Mouse (Mus musculus): ENCODE results near the gene Itgb1bp1.

The Itgb1bp1 gene

DNA sequence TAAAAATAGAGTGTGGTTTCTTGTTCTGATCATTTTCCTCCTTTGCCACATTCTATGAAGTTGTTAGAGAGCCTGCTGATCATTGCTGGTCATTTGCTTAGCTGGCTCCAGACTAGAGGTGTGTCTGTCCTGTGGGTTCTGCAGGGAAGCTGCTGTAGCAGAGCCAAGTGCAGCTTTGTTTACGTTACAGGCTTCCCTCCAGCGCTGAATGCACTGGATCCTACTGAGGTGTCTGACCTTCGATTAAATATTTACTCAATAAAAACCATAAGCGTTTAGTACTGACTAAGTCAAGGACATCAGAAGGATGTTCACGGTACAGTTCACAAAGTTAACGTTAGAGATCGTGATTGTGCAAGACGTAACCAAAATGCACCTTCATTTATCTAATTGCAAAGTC lies 15.8 kb upstream of the Itgb1bp1 start:
- DNase-seq (ENCODE audit: low read depth in 2 of 2, low spot score in 2 of 2) = no peak

DNA sequence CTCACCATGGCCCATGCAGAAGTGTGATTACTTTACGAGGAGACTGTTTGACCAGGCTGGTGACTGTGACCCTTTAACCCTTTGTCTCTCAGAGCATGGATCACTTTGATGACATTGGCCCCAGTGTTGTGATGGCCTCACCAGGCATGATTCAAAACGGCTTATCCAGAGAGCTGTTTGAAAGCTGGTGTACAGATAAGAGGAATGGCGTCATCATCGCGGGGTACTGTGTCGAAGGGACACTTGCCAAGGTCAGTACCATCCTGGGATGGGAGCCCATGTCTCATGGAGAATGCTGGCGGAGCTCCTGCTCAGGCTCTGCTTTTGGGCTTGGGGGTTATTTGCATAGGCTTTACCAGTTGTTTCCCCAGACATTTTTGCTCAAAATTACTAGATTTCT lies 15.2 kb upstream of the Itgb1bp1 start:
- no peak for DNase-seq (ENCODE audit: low read depth in 2 of 2, low spot score in 2 of 2)

DNA sequence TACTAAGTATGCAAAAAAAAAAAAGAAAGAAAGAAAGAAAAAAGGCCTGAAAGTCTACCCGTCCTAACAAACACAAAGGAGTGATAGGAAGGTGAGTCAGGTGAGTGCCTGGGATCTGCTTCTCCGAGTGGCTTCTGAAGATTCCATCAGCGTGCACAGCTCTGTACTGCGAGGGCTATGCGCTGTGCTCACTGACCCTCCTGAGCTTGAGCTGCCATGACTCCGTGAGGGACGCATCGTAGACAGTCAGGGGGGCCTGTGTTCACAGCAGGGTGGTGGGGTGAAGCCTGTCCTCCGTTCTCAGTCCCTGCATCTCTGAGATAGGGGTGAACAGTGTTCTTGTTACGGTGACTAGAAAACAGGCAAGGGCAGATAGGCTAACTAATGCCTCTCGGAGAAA lies 12.8 kb upstream of the Itgb1bp1 start:
- DNase-seq (ENCODE audit: low read depth in 2 of 2, low spot score in 2 of 2) = no peak

DNA sequence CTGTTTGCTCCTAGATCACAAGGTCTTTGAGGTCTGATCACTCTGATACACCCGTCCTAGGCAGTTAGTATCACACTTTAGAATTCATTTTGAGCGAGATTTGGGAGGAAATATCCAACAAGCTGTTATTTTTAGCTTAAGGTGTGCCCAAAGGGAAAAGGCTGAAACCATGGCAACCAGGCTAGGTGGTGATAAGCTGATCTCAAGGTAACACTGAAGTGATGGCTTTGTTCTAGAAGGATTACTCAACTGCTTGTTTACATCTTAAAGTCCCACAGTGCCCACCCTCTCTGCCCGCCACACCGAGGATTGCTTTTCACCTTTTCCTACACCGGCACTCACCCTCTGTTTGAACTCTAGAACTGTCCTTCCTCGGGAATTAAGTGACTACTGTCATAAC lies 3.6 kb upstream of the Itgb1bp1 start:
- no peak for DNase-seq (ENCODE audit: low read depth in 2 of 2, low spot score in 2 of 2)

DNA sequence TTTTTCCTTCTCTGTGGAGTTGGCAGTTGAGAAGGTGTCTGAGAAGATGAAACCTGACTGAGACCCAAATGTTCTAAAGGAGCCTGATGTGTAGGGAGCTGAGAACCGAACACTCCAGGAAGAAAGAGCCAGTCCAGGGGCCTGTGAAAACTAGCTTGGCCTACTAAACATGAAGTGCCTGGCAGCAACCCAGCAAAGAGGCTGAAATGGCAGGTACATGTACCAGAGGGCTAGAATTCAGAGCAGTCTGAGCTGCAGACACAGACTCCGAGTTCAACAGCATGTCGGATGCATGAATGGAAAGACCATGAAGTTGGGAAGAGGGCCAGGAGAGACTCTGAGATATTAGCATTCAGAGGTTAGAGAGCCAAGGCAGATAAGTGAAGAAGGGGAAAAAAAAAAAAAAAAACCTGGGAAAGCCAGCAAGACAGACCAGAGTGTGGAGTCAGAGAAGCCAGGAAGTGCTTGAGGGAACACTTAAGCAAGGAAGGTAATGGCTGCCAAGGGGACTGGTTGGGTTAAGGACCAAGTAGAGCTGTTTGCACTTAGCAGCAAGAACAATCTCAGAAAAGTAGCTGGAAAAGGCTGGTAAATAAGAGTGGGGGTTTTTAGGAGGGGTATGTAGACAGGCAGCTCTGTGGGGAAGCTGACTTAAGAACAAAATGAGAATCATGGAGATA lies 2.8 kb upstream of the Itgb1bp1 start:
- no peak for DNase-seq (ENCODE audit: low read depth in 2 of 2, low spot score in 2 of 2)

DNA sequence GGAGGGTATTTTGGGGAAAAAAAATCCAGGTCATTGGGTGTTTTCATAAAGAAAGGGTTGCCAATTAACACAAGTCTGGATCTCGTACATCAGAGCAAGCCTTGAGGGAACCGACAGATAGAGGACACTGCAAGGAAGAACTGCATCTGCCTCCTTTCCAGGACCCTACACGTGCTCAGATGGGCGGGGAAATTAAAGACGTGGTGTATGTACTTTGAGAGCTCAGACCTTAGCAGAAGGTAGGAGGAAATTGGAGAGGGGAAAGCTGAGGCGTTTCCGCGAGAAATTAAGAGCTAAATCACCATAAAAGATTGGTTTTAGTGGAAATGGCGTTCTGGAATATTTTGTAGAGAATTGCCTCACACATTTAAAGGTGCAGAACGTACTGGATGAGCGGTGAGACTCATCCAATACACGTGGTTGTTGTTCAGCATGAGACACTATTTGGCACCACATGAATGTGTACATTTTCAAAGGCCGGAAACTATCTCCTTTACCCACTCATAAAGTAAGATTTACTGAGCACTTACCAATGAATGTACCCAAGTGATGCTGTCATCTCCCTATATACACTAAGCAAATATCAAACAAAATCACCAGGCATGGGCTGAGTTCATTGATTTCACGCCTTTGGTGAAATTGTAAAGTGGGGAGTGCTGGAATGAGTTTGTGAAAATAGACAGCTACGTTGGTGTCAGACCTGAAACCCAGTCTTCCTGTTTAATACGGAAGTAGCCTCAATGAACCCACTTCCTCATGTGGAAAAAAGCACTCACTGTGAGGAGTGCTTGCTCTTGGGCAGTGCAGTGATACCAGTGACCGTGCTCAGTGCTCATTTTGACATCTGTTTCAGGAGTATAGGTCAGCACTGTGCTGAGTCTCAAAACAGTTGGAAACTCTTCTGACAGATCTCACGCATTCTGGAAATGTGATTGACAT lies 897 bp upstream of the Itgb1bp1 start:
- DNase-seq (ENCODE audit: low read depth in 2 of 2, low spot score in 2 of 2) = peak; percentile 16 to 37

DNA sequence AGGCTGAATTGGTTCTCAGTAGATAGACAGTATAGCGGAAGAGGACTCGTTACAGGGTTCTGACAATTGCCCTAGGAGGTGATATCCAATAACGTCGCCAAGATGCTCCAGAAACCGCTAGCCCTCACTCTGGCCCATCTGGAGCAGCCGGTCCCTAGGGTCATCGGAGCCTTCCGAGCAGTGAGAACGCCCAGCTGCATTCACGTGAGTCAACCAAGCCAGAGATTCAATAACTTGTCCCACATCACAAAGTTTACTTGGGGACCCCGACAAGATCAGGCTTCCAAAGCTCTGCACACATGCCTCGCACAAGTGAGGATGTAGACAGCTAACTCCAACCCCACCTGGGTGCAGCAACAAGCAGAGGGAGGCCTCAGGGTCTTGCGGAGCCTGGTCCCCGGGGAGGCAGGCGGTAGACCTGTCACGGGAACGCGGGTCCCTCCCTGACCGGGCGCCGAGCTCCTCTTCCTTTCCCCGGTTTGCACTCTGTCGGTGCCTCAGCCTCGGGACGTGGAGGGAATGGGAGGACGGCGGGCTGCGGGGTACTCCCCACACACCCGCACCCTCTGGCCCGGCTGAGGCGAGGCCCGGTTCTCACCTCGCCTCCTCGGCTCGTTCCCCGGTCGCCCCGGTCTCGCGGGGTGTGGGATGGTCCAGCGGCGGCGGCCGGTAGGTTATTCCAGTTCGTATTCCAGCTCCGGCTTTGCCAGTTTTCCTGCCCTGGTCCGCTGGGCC lies 409 bp downstream of the Itgb1bp1 start:
- DNase-seq (ENCODE audit: low read depth in 2 of 2, low spot score in 2 of 2) = no peak

DNA sequence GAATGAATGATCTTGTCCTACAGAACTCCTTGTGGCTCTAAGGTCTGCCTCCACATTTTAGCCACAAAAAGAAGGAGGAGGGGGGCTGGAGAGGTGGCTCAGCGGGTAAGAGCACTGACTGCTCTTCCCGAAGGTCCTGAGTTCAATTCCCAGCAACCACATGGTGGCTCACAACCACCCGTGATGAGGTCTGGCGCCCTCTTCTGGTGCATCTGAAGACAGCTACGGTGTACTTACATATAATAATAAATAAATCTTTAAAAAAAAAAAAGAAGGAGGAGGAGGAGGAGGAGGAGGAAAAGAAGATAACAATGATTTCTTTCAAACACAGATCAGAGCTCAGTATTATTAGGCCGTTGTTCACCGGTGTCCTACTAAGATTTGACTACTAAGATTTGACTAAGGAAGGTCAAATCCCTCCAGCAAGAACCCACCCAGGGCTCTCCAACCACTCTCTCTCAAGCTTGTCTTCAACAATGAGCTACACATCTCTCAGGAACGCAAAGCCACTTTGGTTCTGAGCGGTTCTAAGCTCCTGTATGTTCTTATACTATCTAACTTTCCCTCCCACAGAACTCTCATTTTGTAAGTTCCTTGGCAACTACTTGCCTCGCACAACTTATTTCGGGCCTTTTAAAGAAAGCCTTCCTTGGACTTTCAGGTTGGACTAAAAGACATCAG lies 1.2 kb downstream of the Itgb1bp1 start, which contains the start of gene Cpsf3:
Gene Cpsf3, plus strand, starts transcription at position 631 of the 681 bp plus-strand sequence.
- no peak for DNase-seq (ENCODE audit: low read depth in 2 of 2, low spot score in 2 of 2)

DNA sequence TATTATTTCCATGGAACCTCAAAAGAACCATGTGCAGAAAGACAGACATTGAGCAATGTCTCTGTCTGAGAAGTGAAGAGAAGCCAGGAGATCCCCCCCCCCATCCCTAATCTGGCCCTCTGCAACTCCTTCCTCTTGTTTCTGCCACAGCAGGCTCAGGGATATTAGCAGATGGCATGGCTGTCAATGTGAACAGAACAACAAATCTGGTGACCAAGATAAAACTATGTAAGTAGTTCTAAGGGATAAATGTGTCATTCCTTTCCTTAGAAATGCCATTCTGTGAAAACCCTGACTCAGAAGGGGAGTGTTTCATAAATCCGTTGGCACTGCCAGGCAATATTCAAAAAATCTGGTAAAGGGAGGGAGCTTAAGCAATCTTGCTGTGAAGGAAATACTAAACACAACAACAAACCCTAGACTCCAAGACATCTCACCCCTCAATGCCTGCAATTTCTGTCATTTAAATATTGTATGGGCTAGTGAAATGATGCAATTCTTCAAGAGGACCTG lies 8.7 kb downstream of the Itgb1bp1 start:
- no peak for DNase-seq (ENCODE audit: low read depth in 2 of 2, low spot score in 2 of 2)

DNA sequence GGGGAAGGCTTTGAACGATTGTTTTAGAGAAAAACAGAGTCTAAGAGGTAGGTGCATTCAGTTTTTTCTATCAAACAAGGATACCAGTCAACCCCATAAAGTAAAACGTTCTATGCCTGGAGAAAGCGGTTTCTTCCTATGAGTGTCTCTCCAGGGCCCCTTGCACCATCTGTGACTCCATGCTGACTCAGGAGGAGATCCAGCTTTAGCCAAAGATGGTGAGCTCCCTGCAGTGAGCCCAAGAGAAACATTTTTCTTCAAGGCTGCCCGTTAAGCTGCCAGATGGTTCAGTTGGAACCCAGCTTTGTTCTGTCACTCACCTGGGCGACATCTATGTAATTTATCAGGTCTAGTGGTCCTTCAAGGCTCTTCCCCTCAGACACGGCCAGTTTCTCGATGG lies 11.6 kb downstream of the Itgb1bp1 start:
- DNase-seq (ENCODE audit: low read depth in 2 of 2, low spot score in 2 of 2) = no peak

DNA sequence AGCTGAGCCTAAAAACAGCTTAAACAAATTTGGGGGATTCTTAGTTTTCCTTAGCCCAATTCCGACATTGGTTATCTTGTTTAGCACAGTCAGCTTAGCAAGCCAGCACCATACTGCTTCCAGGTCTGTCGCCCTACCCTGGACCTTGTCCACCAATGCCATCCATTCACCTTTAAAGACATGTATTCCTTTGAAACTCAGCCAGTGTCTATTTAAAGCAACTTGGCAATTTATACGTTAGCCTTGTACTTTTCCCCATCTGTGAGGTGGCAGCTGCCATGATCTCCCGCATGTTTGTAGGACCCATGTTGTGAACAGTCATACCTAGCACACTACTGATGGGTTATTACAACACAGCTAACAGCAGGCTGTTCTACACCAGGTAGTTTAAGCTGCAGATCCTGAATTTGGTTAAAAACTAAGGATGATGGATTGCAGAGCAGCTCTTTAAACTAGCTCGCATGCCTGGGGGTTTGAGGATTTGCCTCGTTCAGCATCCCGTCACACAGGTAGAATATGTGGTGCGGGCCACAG lies 17.9 kb downstream of the Itgb1bp1 start:
- DNase-seq (ENCODE audit: low read depth in 2 of 2, low spot score in 2 of 2) = no peak

DNA sequence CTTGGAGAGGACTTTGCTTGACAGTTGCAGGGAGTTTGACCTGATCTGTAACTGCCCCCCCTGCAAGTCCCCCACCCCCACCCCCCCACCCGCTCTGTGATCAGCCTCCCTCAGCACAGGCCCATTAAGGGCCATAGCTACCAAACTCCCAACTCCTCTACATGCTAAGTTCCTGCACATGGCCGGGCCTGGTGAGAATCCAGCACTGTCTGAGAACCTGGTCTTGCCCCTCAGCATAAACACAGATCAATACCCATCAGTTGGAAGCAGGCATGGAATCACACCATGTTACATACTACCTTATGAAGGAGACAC lies 19.3 kb downstream of the Itgb1bp1 start:
- no peak for DNase-seq (ENCODE audit: low read depth in 2 of 2, low spot score in 2 of 2)

DNA sequence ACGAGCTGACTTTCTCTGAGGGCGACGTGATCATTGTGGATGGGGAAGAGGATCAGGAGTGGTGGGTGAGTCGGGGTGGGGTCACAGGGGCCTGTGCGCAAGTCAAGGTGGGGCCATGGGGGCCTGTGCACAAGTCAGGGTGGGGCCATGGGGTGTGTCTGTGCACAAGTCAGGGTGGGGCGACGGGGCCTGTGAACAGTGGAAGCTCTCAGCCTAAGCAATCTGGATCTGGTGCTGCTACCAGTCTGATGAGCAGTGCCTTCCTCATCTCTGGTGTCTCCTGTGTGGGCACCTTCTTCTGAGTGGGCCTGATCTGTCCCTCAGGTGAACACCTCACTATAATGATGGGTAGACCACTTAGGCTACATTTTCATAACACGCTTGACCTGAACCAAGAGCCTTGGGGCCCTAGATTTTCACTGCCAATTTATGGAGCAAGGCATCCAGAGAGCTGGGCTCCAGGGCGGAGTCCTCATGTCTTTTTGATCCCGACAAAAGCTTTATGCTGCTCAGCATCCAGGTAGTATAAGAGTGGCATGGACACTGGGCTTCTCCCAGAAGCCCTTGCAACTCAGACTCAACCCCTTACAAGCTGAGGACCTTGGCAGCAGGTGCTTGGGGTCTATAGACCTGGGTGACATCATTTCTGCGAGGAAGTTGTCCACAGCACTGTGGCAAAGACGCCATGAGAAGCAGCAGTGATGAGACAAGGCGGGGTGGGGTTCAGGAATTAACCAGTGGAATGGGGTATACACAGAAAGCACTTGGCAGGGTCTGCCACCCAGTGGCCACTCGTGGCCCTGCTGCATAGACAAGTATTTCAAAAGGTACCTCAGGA lies 19.9 kb downstream of the Itgb1bp1 start:
- peak in 1 of 2 experiments; percentile 7 for DNase-seq (ENCODE audit: low read depth in 2 of 2, low spot score in 2 of 2)

DNA sequence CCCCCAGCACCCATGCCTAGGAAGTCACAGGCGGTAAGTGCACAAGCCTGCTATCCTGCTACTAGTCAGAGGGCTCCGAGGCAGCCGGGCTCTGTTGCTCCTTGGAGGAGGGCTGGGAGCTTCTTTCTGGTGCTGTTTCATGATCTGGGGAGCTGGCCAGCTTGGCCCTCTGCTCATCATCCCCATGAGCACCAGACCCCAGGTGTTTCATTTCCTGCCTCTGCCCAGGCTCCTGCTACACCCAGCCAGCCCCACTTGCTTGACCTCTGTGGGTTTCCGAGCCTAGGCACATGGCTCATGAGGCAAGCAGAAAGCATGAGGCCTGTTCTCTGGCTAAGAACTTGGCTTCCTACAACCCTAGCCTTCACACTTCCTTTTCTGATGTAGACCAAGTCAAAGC lies 20.6 kb downstream of the Itgb1bp1 start:
- DNase-seq (ENCODE audit: low read depth in 2 of 2, low spot score in 2 of 2) = no peak

DNA sequence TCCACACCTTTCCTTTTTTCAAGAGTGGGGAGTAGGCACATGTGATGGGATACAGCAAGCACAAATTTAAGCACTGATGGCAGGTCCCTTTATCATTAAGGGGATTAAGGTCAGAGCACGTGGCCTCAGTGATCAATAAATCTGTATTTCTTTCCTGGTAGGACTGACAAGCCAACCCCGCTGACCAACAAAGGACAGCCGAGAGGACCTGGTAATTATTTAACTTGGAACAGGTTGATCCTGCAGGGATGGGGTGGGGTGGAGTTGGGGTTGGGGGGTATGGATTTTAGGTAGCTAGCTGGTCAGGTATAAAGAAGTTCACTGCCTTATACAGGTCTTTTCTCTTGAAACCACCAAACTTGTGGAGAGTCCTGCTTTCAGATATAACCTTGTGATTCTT lies 21.1 kb downstream of the Itgb1bp1 start:
- no peak for DNase-seq (ENCODE audit: low read depth in 2 of 2, low spot score in 2 of 2)

DNA sequence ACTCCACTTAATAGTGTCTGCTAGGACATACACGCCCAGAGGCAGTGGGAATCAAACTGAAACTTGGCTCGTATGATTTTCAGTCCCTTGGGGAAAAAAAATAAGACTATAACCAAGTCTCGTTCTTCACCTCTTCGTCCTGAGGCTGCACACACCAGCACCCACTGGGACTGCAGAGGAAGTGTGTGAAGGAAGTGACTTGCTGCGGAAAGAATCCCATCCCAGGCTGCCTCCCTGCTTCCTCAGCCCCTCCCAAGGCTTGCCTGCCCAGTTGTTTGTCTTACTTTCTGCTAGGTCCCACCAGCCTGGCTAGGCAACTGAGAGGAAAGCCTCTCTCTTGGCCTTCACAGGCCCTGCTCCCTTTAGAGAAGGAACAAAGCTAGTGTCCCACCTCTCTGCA lies 21.8 kb downstream of the Itgb1bp1 start:
- no peak for DNase-seq (ENCODE audit: low read depth in 2 of 2, low spot score in 2 of 2)

DNA sequence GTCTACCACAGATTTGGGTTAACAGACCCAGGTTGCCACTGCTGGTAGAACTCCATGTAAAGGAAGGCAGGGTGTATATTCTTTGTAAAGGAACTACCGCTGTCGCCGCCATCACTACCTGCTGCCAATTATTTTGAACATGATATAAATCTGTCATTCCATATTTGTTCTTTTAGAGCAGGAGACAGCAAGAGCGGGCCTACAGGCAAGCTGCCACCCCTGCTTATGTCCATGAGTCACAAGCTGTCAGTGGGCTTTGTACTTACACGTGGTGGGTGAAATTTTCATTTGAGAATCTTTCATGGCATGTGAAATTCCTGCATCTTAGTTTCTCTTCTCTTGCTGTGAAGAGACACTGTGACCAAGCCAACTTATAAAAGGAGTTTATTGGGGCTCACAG lies 22.8 kb downstream of the Itgb1bp1 start:
- no peak for DNase-seq (ENCODE audit: low read depth in 2 of 2, low spot score in 2 of 2)

DNA sequence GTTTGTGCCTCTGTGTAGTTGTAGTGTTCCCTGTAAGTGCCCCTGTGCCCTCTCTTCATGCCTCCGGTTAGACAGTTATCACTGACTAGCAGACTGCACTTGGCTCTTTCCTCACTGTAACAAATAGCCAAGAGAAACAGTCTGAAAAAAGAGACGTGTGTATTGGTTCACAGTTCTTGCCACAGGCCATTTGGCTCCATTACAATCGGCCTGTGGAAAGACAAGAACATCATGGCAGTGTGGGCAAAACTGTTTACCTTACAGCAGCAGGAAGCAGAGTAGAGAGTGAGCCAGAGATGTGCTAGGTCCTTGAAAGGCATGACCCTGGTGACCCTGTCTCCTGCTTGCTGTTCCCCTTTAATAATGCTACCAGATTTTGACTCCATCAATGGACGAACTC lies 24.6 kb downstream of the Itgb1bp1 start:
- DNase-seq (ENCODE audit: low read depth in 2 of 2, low spot score in 2 of 2) = no peak

DNA sequence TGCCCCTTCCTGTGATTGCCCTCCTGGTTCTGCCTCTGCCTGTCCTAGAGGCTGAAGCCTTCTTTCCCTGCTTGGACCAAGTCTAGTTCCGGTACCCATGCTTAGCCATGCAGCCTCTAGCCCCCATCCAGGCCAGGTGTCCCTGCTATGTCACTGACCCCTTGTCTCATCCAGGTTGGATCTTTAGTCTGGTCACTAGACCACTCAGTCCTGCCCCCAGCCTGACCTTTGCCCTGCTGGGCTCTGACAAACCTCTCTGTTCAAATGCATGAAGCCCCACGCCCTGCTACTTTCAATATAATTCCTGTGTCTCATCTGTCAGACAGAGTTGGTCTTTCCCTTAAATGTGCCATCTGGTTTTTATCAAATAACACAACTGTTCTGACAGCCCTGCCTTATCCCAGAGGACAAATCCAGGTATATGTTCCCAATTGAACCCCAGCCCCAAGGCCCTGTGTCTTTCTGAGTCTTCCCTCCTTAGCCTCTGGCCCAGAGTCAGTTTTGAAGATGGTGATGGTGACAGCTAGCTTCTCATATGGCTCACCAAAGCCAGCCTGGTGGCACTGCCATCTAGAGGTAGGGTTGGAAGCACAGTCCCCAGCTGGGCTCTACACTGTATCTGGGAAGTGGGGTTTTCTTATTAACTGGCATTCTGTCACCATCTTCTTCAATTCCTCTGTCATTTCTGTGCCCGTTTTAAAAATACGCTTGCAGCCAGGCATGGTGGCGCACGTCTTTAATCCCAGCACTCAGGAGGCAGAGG lies 25.4 kb downstream of the Itgb1bp1 start:
- DNase-seq (ENCODE audit: low read depth in 2 of 2, low spot score in 2 of 2) = no peak

Measured in CD8-positive naive resting alpha-beta T cell, adult 2 months (primary cell).